11 mouse cellular contexts compared by ENCODE assay signal in genomic region chr11:78764820-78765219, GRCm38 (mm10).
"Had no signal": no experiment of that assay in that cellular context is flagged by ENCODE, and none has a peak within 500 bp of the region (broad histone marks: within the 10 kb centered on the region; RNA-seq: fewer than 3 reads in every experiment).

No protein-coding gene starts in this region.

- H3K9ac ChIP-seq: intestine, embryonic 15.5 days; liver, embryonic 15.5 days; lung, embryonic 14.5 days; neural tube, embryonic 15.5 days had no signal

- H3K27me3 ChIP-seq: intestine, embryonic 15.5 days; liver, embryonic 15.5 days; neural tube, embryonic 15.5 days had no signal

- H3K36me3 ChIP-seq: intestine, embryonic 15.5 days; limb, embryonic 10.5 days; liver, embryonic 15.5 days; neural tube, embryonic 15.5 days had no signal

- DNase-seq: lung, embryonic 14.5 days; lung, postnatal 14 days; midbrain, embryonic 14.5 days; thymus, postnatal 4 days had no signal

- H3K4me3 ChIP-seq: intestine, embryonic 15.5 days; left cerebral cortex, adult 2 months; limb, embryonic 10.5 days; liver, embryonic 15.5 days; myocyte; neural tube, embryonic 15.5 days had no signal

- H3K9me3 ChIP-seq: intestine, embryonic 15.5 days; limb, embryonic 10.5 days; liver, embryonic 15.5 days; neural tube, embryonic 15.5 days had no signal

- ATAC-seq: intestine, embryonic 15.5 days had no signal

- H3K4me2 ChIP-seq: intestine, embryonic 15.5 days; liver, embryonic 11.5 days; liver, embryonic 15.5 days; lung, embryonic 14.5 days; neural tube, embryonic 15.5 days had no signal

- H3K27ac ChIP-seq: intestine, embryonic 15.5 days; limb, embryonic 10.5 days; liver, embryonic 15.5 days; neural tube, embryonic 15.5 days had no signal

- H3K4me1 ChIP-seq: intestine, embryonic 15.5 days; liver, embryonic 15.5 days had no signal
